Mouse (Mus musculus): ENCODE measurements around the gene Ankrd13a. TPM values are rescaled to one million over a fixed set of nuclear protein-coding genes. Genes with fewer than 3 reads are reported as not detected.

Ankrd13a gene
- polyA plus RNA-seq, 1 experiment from 2014 or later: 49.8 TPM

DNA sequence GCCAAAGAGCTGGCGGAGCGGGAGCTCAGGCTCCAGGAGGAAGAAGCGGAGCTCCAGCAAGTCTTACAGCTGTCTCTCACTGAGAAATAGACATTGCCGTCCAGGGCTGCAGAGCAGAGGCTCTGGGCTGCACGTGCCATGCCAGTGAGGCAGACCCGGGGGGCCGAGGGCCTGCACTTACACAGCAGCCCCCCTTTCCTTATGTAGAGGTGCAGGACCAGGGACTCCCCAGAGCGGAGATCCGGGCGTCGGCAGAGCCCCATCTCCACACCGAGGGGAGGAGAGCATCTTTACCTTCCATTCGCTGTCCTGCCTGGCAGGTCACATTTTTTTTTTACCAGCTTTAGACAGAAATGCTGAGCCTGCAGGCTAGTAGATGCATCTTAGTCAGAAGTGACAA lies 29.9 kb downstream of the Ankrd13a start:
- Histone ChIP-seq H3K9ac (no peak overlapping the region), H3K9me3 (replicated peaks) (no peaks in the 10 kb centered on the region), H3K4me1 (peaks cover 14% of the 10 kb centered on the region; the same call in 1 of the 2 replicates), H3K36me3 (peaks cover 89% of the 10 kb centered on the region), H3K4me3 (replicated peaks) (no peak overlapping the region), H3K4me2 (no peak overlapping the region), H3K27ac (no peak overlapping the region), H3K27me3 (no peaks in the 10 kb centered on the region)
- 91% methylated on average over 13 of the region's 13 CpGs for WGBS
- no peak for ATAC-seq (replicated peaks; ENCODE audit: low FRiP score)

DNA sequence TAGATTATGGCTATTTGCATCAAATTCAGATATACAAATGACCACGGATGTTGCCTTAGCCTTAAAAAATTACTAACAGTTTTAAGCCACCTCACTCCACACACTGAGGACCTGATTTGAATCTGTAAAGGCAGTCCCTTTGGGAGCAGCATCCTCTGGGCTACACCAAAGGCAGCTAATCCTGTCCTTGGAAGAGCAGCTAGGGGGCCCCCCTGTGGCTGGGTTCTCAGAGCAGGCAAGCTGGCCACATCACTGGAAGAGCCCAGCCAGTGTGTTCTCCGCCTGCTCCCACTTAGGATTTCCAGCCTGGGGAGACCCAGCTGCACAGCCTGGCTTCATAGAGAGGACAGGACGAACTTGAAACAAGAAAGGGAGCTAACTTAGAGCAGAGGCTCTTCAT lies 30.5 kb downstream of the Ankrd13a start:
- H3K27me3 ChIP-seq: no peaks in the 10 kb centered on the region
- H3K4me1 ChIP-seq: peaks cover 14% of the 10 kb centered on the region; the same call in 1 of the 2 replicates
- no peak overlapping the region for H3K27ac ChIP-seq
- WGBS: 47% methylated on average over 3 of the region's 3 CpGs
- H3K4me3 ChIP-seq (replicated peaks): no peak overlapping the region
- H3K9ac ChIP-seq: no peak overlapping the region
- peaks cover 89% of the 10 kb centered on the region for H3K36me3 ChIP-seq
- H3K9me3 ChIP-seq (replicated peaks): no peaks in the 10 kb centered on the region
- H3K4me2 ChIP-seq: no peak overlapping the region
- no peak for ATAC-seq (replicated peaks; ENCODE audit: low FRiP score)

DNA sequence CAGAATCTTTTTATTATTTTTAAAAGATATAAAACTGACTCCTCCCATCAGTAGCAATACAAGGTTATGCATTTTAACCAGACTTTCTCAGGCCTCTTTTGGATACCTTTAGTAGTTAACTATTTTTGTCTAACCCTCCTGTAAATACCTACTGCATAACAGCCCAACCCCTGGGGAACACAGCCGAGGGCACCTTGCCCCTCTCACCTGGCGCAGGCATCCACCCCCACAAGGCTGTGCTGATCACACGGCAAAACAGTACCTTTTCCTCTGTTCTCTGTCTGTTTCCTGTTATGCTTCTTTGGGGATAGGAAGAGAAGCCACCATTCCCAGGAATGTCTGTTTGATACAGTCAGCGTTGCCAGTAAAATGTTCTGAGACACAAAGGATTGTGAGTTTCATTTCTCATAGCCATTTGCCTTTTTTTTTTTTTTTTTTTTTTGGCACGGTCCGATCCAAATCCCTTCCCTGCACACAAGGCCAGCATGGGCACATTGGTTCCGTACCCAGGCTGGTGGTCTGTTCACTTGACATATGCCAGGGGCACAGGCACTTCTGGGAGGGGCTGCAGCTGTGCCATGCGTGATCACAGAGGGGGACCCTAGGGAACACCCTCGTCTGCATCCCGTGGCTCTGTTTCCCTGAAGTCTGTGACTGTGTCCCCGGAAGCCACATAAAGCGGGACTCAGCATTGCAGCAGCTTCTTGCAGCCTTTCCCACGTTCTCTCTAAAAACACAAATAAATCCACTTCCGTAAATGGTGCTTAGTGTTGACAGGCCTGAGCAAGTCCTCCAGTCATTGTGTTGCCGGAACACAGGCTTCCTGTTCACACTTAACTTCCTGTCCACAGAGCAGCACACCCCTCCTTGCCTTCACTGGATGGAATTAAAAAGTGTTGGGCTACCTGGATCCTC lies 31.2 kb downstream of the Ankrd13a start:
- H3K4me1 ChIP-seq: peaks cover 14% of the 10 kb centered on the region; the same call in 1 of the 2 replicates
- peaks cover 87% of the 10 kb centered on the region for H3K36me3 ChIP-seq
- no peaks in the 10 kb centered on the region for H3K9me3 ChIP-seq (replicated peaks)
- WGBS: 65% methylated on average over 15 of the region's 15 CpGs
- peak overlapping the region; percentile 76 for H3K27ac ChIP-seq
- H3K9ac ChIP-seq: no peak overlapping the region
- H3K4me2 ChIP-seq: peak overlapping the region; percentile 22; the same call in 1 of the 2 replicates
- no peak overlapping the region for H3K4me3 ChIP-seq (replicated peaks)
- H3K27me3 ChIP-seq: no peaks in the 10 kb centered on the region
- no peak for ATAC-seq (replicated peaks; ENCODE audit: low FRiP score)

DNA sequence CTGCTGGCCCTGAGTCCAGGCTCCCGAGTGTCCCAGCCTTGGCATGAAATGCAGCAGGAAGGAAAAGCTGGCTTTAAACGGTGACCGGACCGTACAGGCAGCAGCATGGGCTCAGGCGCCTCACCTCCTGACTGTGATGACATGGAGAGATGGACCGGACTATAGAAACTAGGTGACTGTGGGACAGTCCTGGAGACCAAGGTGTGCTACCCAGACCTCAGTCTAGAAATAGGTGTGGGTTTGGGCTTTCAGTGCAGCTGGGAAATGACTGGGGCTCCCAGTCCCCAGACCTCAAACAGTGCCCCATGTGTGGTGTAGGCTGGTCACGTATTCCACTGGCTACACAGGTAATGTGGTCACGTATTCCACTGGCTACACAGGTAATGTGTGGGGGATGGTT lies 32.2 kb downstream of the Ankrd13a start:
- Histone ChIP-seq H3K9ac (no peak overlapping the region), H3K4me2 (peak overlapping the region; percentile 22; the same call in 1 of the 2 replicates), H3K36me3 (peaks cover 80% of the 10 kb centered on the region)

DNA sequence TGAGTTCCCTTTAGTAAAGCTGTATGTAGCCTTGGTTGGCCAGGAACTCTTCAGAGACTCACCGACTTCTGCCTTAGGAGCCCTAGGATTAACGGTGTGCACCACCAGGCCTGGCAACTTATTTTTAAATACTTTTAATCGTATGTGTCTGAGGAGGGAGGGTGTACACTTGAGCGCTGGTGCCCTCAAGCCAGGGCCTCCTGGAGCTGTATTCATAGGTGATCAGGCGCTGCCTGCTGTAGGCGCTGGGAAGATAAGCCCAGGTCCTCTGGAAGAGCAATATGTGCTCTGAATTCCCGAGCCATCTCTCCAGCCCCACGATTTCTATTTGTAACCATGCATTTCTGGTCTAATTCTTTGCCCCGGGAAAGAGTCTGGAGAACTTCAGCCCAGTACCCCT lies 32.6 kb downstream of the Ankrd13a start:
- H3K27ac ChIP-seq: peak overlapping the region; percentile 76
- peaks cover 11% of the 10 kb centered on the region; the same call in 1 of the 2 replicates for H3K4me1 ChIP-seq
- no peak overlapping the region for H3K4me2 ChIP-seq
- no peak overlapping the region for H3K4me3 ChIP-seq (replicated peaks)
- peaks cover 76% of the 10 kb centered on the region for H3K36me3 ChIP-seq
- no peaks in the 10 kb centered on the region for H3K27me3 ChIP-seq
- ATAC-seq (replicated peaks; ENCODE audit: low FRiP score): no peak
- 50% methylated on average over 9 of the region's 9 CpGs for WGBS
- H3K9ac ChIP-seq: no peak overlapping the region
- no peaks in the 10 kb centered on the region for H3K9me3 ChIP-seq (replicated peaks)

More for the DNA sequence above, 32.2 kb downstream of the Ankrd13a start:
- Histone ChIP-seq H3K9me3 (replicated peaks) (no peaks in the 10 kb centered on the region), H3K27ac (peak overlapping the region; percentile 76), H3K4me3 (replicated peaks) (no peak overlapping the region), H3K4me1 (peaks cover 10% of the 10 kb centered on the region; the same call in 1 of the 2 replicates), H3K27me3 (no peaks in the 10 kb centered on the region)
- 84% methylated on average over 8 of the region's 8 CpGs for WGBS
- no peak for ATAC-seq (replicated peaks; ENCODE audit: low FRiP score)

DNA sequence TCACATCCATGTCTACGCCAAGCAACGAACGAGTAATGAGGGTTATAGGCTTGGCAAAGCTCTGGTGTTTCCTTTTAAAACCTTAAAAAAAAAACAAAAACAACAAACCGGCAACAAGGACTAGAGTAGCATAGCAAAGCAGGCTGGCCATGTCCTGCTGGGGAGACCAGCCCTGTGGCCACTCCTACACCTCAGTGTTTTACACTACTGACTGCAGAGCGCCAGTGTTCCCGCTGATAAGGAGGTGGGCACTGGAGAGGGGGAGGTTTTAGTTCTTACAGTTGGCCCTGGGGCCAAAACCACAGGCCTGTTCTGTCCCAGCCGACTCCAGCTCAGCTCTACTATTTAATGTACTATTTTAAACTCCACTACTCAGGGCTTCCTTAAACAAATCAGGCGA lies 33.0 kb downstream of the Ankrd13a start:
- H3K27me3 ChIP-seq: no peaks in the 10 kb centered on the region
- WGBS: 30% methylated on average over 8 of the region's 8 CpGs
- 0 out of 2 replicates have a peak, but pooled peaks have one; percentile 19 for ATAC-seq (replicated peaks; ENCODE audit: low FRiP score)
- H3K9me3 ChIP-seq (replicated peaks): no peaks in the 10 kb centered on the region
- H3K4me2 ChIP-seq: no peak overlapping the region
- H3K36me3 ChIP-seq: peaks cover 72% of the 10 kb centered on the region
- H3K9ac ChIP-seq: no peak overlapping the region
- H3K4me3 ChIP-seq (replicated peaks): no peak overlapping the region
- peaks cover 15% of the 10 kb centered on the region for H3K4me1 ChIP-seq
- peak overlapping the region; percentile 76 for H3K27ac ChIP-seq

DNA sequence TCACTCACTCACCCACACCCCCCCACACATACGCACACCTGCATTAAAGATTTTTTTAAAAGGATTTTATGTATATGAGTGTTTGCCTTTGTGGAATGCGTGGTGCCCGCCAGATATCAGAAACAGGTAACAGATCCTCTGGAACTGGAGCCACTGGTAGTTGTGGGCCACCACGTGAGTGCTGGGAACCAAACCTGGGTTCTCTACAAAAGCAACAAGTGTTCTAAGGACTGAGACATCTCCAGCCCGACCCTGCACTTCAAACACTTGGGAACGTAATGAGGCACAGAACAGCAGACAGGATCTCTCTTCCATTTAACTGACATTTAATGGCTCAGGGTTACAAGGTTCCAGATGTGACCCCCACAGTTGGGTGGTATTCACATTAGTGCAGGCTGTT lies 33.4 kb downstream of the Ankrd13a start:
- ATAC-seq (replicated peaks; ENCODE audit: low FRiP score): no peak
- Histone ChIP-seq H3K4me3 (replicated peaks) (no peak overlapping the region), H3K4me1 (peaks cover 19% of the 10 kb centered on the region), H3K9ac (no peak overlapping the region), H3K27ac (peak overlapping the region; percentile 76; the same call in 1 of the 2 replicates), H3K36me3 (peaks cover 68% of the 10 kb centered on the region), H3K27me3 (no peaks in the 10 kb centered on the region), H3K4me2 (no peak overlapping the region), H3K9me3 (replicated peaks) (no peaks in the 10 kb centered on the region)
- WGBS: 71% methylated on average over 6 of the region's 6 CpGs

DNA sequence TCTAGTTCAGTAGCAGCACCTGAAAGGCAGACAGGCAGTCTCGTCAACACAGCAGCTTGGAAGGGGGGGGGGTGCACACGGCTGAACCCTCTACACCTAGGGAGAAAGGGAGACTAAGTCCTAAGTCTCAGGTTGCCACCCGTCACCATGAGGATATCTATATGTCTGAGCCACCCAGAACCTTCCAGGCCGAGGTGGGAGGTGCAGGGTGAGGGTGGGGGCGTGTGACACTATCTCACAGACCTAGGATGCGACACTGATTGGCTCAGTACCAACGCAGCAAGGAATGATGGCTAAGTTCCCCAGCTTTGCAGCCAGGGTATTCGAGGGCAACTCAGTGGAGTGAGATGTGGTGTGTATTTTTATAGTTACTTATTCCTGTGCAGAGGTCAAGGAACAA lies 33.9 kb downstream of the Ankrd13a start:
- Histone ChIP-seq H3K4me1 (peaks cover 20% of the 10 kb centered on the region), H3K9ac (no peak overlapping the region), H3K36me3 (peaks cover 63% of the 10 kb centered on the region), H3K4me2 (no peak overlapping the region), H3K9me3 (replicated peaks) (no peaks in the 10 kb centered on the region), H3K27ac (no peak overlapping the region), H3K4me3 (replicated peaks) (no peak overlapping the region), H3K27me3 (no peaks in the 10 kb centered on the region)
- 74% methylated on average over 8 of the region's 8 CpGs for WGBS
- no peak for ATAC-seq (replicated peaks; ENCODE audit: low FRiP score)

DNA sequence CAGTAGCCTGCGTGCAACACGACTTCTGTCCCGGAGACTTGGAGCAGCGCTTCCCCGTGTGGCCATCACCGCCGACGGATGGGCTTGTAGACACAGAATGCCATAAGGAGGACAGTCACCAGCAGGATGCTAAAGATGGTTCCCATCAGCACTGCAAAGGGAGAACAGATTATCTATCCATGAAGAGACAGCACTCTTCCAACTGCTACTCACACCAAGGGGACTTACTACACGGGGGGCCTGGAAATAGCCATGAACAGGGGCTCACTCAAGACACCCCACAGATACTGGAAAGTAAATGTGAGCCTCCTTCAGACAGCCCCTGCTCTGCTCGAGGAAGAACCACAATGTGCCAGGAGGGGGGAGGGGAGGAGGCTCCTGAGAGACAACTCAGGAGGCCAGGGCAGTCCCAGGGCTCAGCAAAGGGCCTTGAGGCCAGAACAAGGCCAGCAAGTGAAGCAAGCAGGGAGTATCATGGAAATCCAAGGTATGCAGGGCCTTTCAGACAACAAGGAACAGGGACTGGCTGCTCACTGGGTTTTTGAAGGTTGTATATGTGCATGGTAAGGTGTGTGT lies 34.8 kb downstream of the Ankrd13a start:
- no peak overlapping the region for H3K4me2 ChIP-seq
- no peak overlapping the region for H3K27ac ChIP-seq
- peaks cover 20% of the 10 kb centered on the region for H3K4me1 ChIP-seq
- no peak overlapping the region for H3K9ac ChIP-seq
- H3K9me3 ChIP-seq (replicated peaks): no peaks in the 10 kb centered on the region
- no peak overlapping the region for H3K4me3 ChIP-seq (replicated peaks)
- 81% methylated on average over 10 of the region's 10 CpGs for WGBS
- H3K27me3 ChIP-seq: no peaks in the 10 kb centered on the region
- no peak for ATAC-seq (replicated peaks; ENCODE audit: low FRiP score)
- peaks cover 54% of the 10 kb centered on the region for H3K36me3 ChIP-seq

DNA sequence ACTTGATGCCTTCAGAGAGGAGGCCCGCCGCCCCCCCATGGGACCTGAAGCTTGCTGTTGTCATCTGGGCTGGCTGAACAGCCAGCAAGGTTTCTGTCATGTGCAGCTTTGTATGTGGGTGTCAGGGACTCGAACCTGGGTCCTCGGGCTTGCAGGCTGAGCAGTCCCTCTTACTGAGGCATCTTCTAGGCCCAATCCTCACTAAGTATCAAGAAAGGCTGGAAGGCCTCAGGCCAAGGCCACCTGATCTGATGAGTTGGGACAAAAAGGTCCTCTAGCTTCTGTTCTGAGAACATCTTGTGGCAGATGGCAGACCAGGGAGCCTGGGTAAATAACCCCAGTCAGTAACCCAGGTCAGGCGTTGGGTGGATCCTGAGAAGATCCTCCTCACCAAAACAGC lies 35.3 kb downstream of the Ankrd13a start:
- Histone ChIP-seq H3K36me3 (peaks cover 48% of the 10 kb centered on the region), H3K27ac (no peak overlapping the region), H3K9me3 (replicated peaks) (no peaks in the 10 kb centered on the region), H3K9ac (no peak overlapping the region), H3K4me1 (peaks cover 20% of the 10 kb centered on the region), H3K4me2 (no peak overlapping the region), H3K27me3 (no peaks in the 10 kb centered on the region), H3K4me3 (replicated peaks) (no peak overlapping the region)
- ATAC-seq (replicated peaks; ENCODE audit: low FRiP score): no peak
- WGBS: 91% methylated on average over 5 of the region's 5 CpGs

DNA sequence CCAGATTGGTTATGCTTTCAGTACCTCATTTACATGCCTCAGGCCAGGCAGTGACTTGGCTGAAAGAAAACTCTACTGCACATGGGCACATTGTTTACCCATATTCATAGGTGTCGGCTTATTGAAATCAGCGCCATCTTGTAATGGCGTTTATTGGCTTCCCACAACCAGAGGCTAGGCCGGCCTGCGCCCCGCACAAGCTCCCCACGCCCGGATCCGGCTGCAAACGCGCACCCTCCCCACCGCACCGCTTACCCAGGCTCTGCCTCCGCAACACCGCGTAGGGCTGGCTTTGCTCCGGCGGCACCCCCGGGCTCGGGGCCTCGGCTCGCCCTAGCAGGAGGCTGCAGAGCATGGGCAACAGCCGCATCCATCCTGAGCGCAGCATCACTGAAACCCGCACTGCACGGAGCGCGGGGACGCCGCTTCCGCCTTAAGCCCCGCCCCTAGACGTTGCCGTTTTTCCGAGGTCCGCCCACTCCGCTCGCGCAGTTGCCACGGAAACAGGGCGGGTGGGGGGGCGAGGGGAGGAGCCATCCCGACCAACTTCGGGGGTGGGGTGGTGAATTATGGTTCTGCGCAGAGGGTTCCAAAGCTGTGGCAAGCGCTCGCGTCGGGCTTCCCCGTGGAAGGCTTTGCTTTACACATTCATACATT lies 39.2 kb downstream of the Ankrd13a start:
- Histone ChIP-seq H3K4me1 (peaks cover 13% of the 10 kb centered on the region; the same call in 1 of the 2 replicates), H3K27me3 (no peaks in the 10 kb centered on the region)
- ATAC-seq (replicated peaks; ENCODE audit: low FRiP score): peak; percentile 91

DNA sequence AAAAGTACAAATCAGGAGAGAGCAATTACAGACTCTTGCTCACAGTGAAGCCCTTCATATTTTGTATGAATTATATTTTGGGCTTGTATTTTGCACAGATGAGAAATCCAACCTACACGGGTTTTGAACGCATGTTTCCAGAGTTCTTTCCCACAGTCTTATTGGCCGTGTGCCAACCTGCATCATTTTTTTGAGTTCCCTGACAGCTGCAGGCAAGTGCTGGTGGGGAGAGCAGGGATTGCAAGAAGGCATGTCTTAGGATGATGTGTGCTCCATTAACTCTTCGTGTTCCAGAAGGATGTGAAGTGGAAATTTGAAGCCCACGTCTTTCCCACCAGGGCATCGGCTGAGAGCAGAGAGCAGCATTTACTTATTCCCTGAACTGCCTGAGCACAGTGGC lies 42.1 kb downstream of the Ankrd13a start:
- Histone ChIP-seq H3K4me3 (replicated peaks) (no peak overlapping the region), H3K27ac (no peak overlapping the region), H3K36me3 (peaks cover 11% of the 10 kb centered on the region), H3K9me3 (replicated peaks) (peaks cover 8% of the 10 kb centered on the region; the same call in 1 of the 2 replicates), H3K4me1 (peaks cover 15% of the 10 kb centered on the region; the same call in 1 of the 2 replicates), H3K9ac (no peak overlapping the region), H3K27me3 (no peaks in the 10 kb centered on the region), H3K4me2 (no peak overlapping the region)
- ATAC-seq (replicated peaks; ENCODE audit: low FRiP score): no peak
- WGBS: 64% methylated on average over 6 of the region's 6 CpGs

More for the DNA sequence above, 39.2 kb downstream of the Ankrd13a start:
- Histone ChIP-seq H3K4me3 (replicated peaks) (peak overlapping the region; percentile 99), H3K4me2 (peak overlapping the region; percentile 70), H3K27ac (peak overlapping the region; percentile 89), H3K9me3 (replicated peaks) (0 out of 2 replicates have a peak, but pooled peaks cover 4% of the 10 kb centered on the region), H3K36me3 (peaks cover 13% of the 10 kb centered on the region), H3K9ac (peak overlapping the region; percentile 79)
- WGBS: under 1% methylated on average over 50 of the region's 50 CpGs
